Mouse (Mus musculus) embryonic facial prominence, embryonic 12.5 days (tissue): ENCODE data around the gene Pxn. TPM values are rescaled to one million over a fixed set of nuclear protein-coding genes. Genes with fewer than 3 reads are reported as not detected.

Experiments used
- ATAC-seq: fragments of 200-750 bp; cut with Nextera tagmentation; 2 replicates; pipeline ENCODE4 v1.8.0; 2017; ENCODE audit not compliant: insufficient number of reproducible peaks, insufficient read depth, low FRiP score, low TSS enrichment
- H3K27ac ChIP-seq: fragments of 300-500 bp; sonication (generic); 2 replicates; pipeline ENCODE4 v1.5.1; 2016; ENCODE audit warnings: mild to moderate bottlenecking
- H3K27me3 ChIP-seq: fragments of 300-500 bp; sonication (generic); 2 replicates; pipeline ENCODE4 v1.6.1; 2016; ENCODE audit warnings: mild to moderate bottlenecking, moderate library complexity
- H3K36me3 ChIP-seq: fragments of 300-500 bp; sonication (generic); 2 replicates; pipeline ENCODE4 v1.6.1; 2016; ENCODE audit warnings: mild to moderate bottlenecking
- H3K4me1 ChIP-seq: fragments of 300-500 bp; sonication (generic); 2 replicates; pipeline ENCODE4 v1.6.1; 2016
- H3K4me2 ChIP-seq: fragments of 300-500 bp; sonication (generic); replicated peaks from 2 replicates; pipeline ENCODE4 v1.6.1; 2016; ENCODE audit warnings: mild to moderate bottlenecking, moderate library complexity
- H3K4me3 ChIP-seq: fragments of 300-500 bp; sonication (generic); 2 replicates; pipeline ENCODE4 v1.5.1; 2016; ENCODE audit warnings: mild to moderate bottlenecking
- H3K9ac ChIP-seq: fragments of 300-500 bp; sonication (generic); 2 replicates; pipeline ENCODE4 v1.6.1; 2016; ENCODE audit warnings: mild to moderate bottlenecking, moderate library complexity
- H3K9me3 ChIP-seq: fragments of 300-500 bp; sonication (generic); 2 replicates; pipeline ENCODE4 v1.6.1; 2016; ENCODE audit warnings: mild to moderate bottlenecking, moderate library complexity
- WGBS: fragments of 180-500 bp; shearing (Covaris S2); methylation state at CpG from one replicate; pipeline ENCODE4 v1.1.7; 2016; 5-methylcytosine and 5-hydroxymethylcytosine counted together
- polyA plus RNA-seq: library from polyadenylated mRNA; unstranded; fragments of >200 nt; fragmentation: Nextera tagmentation; extraction: Ambion mirVana; gene quantifications from 2 replicates; pipeline ENCODE4 v1.2.1, GENCODE M21; 2016

Pxn gene
- polyA plus RNA-seq, 1 experiment from 2014 or later = 47.1 TPM

GRCm38 (mm10) chr5:115522981-115523499 lies 16.6 kb downstream of the Pxn start:
- H3K9ac ChIP-seq = no peak overlapping the region
- H3K4me2 ChIP-seq = no peak overlapping the region
- no peaks in the 10 kb centered on the region for H3K9me3 ChIP-seq
- WGBS = 61% methylated on average over 15 of the region's 15 CpGs
- H3K27ac ChIP-seq = peak overlapping the region; percentile 86
- H3K36me3 ChIP-seq = peaks cover 11% of the 10 kb centered on the region
- H3K4me1 ChIP-seq = peaks cover 56% of the 10 kb centered on the region
- H3K27me3 ChIP-seq = no peaks in the 10 kb centered on the region
- ATAC-seq = no peak
- H3K4me3 ChIP-seq = no peak overlapping the region

DNA sequence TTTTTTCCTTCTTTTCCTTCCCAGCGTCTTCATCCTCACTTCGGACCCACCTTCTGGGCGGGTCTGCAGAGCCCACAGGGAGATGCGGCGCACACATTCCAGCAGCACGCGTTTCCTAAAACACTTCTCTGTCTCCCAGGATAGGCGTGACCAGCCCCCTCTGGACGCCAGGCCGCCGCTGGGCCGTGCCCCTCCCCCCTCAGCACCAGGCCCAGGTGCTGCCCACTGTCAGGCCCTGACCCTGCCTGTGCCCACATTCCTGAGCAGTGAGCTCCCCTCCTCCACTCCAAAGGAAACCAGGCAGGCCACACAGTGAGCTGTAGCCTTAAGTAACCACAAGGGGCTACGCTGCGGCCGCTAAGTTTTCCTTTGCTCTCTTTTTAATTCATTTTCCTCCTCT lies 17.5 kb downstream of the Pxn start:
- H3K27ac ChIP-seq = peak overlapping the region; percentile 86
- no peaks in the 10 kb centered on the region for H3K9me3 ChIP-seq
- no peak overlapping the region for H3K4me3 ChIP-seq
- peaks cover 60% of the 10 kb centered on the region for H3K4me1 ChIP-seq
- peak overlapping the region; percentile 44 for H3K4me2 ChIP-seq
- H3K9ac ChIP-seq = 0 out of 2 replicates have a peak overlapping the region, but pooled peaks have one; percentile 30
- H3K27me3 ChIP-seq = no peaks in the 10 kb centered on the region
- 3% methylated on average over 15 of the region's 15 CpGs for WGBS
- peaks cover 11% of the 10 kb centered on the region for H3K36me3 ChIP-seq
- ATAC-seq = peak; percentile 68

DNA sequence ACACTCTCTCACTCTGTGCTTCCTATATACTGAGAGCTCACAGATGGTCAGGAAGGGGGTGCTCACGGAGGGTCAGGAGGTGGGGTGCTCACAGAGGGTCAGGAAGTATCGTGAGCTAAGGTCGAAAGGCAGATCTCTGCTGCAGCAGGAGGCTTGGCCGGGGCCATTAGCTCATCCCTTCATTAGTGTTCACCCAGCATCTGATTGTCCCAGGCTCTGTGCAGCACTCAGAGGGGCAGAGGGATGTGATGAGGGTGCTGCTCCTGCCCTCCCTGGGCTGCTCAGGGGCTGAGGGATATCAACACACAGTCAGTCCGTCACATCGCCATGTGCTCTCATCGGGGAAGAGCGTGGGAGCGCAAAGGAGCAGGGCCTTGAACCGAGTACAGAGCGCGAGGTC lies 18.0 kb downstream of the Pxn start:
- Histone ChIP-seq H3K36me3 (peaks cover 11% of the 10 kb centered on the region), H3K9me3 (no peaks in the 10 kb centered on the region), H3K27ac (peak overlapping the region; percentile 86), H3K4me1 (peaks cover 65% of the 10 kb centered on the region), H3K27me3 (no peaks in the 10 kb centered on the region), H3K4me3 (no peak overlapping the region), H3K9ac (no peak overlapping the region), H3K4me2 (peak overlapping the region; percentile 44)
- peak; percentile 38; the same call in 1 of the 2 replicates for ATAC-seq
- WGBS = 39% methylated on average over 12 of the region's 12 CpGs

GRCm38 (mm10) chr5:115525416-115525815 lies 18.9 kb downstream of the Pxn start:
- H3K4me1 ChIP-seq = peaks cover 71% of the 10 kb centered on the region

GRCm38 (mm10) chr5:115525943-115526342 lies 19.5 kb downstream of the Pxn start:
- no peak overlapping the region for H3K4me2 ChIP-seq
- no peak overlapping the region for H3K4me3 ChIP-seq
- no peaks in the 10 kb centered on the region for H3K9me3 ChIP-seq
- H3K27me3 ChIP-seq = no peaks in the 10 kb centered on the region
- H3K36me3 ChIP-seq = peaks cover 10% of the 10 kb centered on the region
- WGBS = 76% methylated on average over 9 of the region's 9 CpGs
- H3K4me1 ChIP-seq = peaks cover 71% of the 10 kb centered on the region
- H3K9ac ChIP-seq = no peak overlapping the region
- H3K27ac ChIP-seq = 0 out of 2 replicates have a peak overlapping the region, but pooled peaks have one; percentile 46
- no peak for ATAC-seq

More at GRCm38 (mm10) chr5:115525416-115525815, 18.9 kb downstream of the Pxn start:
- Histone ChIP-seq H3K9ac (no peak overlapping the region), H3K27me3 (no peaks in the 10 kb centered on the region), H3K27ac (peak overlapping the region; percentile 46; the same call in 1 of the 2 replicates), H3K9me3 (no peaks in the 10 kb centered on the region), H3K4me3 (no peak overlapping the region), H3K4me2 (no peak overlapping the region), H3K36me3 (peaks cover 11% of the 10 kb centered on the region)
- ATAC-seq = no peak
- 86% methylated on average over 4 of the region's 4 CpGs for WGBS

DNA sequence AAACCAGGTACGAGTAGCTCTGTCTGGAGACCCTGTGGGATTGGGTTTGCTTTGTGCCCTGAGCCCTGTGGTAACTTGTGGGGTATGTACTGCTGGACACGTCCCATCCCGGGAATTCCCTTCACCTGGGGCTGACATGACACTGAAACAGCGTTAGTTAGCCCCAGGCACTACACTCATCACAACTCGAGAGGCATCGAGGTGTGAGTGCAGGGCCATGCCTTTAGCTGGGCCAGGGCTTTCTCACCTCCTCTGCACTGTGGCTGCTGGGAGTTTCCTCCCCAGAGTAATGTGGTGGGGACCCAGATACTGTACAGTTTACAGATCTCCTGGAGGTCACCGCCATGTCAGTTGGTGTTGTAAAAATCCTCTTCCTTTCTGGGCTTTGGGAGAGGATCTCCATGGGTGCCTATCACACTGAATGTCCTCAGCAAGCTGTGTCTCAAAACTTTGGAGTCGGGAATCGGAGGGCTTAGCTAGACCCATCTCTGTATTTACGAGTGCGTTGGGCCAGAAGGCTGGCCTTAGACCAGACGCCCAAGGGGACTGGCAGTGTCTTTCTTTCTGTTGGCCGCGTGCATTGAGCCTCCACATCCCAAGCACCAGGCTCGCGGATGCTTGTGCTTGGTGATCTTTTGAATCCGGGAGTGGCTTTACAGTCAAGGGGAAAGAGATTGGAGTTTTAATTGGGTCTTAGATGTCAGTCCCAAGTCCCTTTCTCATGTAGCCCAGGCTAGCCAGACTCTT lies 20.2 kb downstream of the Pxn start:
- Histone ChIP-seq H3K4me2 (no peak overlapping the region), H3K27ac (no peak overlapping the region), H3K4me3 (no peak overlapping the region), H3K9ac (no peak overlapping the region), H3K36me3 (peaks cover 6% of the 10 kb centered on the region; the same call in 1 of the 2 replicates), H3K9me3 (no peaks in the 10 kb centered on the region), H3K27me3 (no peaks in the 10 kb centered on the region), H3K4me1 (peaks cover 71% of the 10 kb centered on the region)
- WGBS = 82% methylated on average over 17 of the region's 17 CpGs
- ATAC-seq = no peak

DNA sequence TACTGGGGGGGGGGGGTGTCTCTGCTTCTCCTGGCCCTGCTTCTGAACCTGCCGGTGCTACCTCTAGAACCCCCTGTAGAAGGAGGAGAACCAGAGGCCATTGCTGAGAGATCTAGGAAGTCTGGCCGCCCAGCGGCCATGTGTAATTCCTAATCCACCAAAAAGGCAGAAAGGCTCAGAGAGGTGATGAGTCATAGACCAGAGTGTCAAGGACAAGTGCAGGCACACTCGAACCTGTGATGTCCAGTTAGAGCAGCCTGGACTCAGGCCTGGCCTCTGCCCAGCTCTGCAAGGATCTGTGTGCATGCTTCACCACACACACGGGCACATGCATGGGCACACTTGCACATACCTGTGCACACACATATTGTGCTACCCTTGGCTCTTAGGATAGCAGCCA lies 21.7 kb downstream of the Pxn start:
- Histone ChIP-seq H3K4me1 (peaks cover 64% of the 10 kb centered on the region), H3K4me3 (no peak overlapping the region), H3K27ac (no peak overlapping the region), H3K4me2 (no peak overlapping the region), H3K9me3 (no peaks in the 10 kb centered on the region), H3K9ac (no peak overlapping the region), H3K27me3 (no peaks in the 10 kb centered on the region), H3K36me3 (peaks cover 6% of the 10 kb centered on the region; the same call in 1 of the 2 replicates)
- WGBS = 86% methylated on average over 5 of the region's 5 CpGs
- no peak for ATAC-seq

DNA sequence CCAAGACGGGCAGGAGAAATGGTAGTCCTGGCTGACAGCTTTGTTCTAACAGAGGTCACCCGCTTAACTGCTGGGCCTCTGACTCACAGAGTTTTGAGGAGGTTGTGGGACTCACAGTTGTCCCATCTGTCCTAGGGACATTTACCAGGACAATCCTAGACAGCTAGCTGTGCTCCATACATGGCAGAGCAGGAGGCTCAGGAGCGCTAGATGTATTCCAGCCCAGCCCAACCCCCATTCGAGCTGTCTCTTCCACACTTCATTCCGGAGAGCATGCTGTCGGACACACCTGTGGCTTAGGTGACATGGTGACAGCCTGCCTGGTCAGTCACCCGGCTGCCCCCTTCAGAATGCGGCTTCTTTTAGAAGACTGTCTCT lies 22.9 kb downstream of the Pxn start:
- no peaks in the 10 kb centered on the region for H3K9me3 ChIP-seq
- H3K4me1 ChIP-seq = peaks cover 64% of the 10 kb centered on the region
- no peak overlapping the region for H3K4me2 ChIP-seq
- H3K36me3 ChIP-seq = peaks cover 6% of the 10 kb centered on the region; the same call in 1 of the 2 replicates
- no peak for ATAC-seq
- no peak overlapping the region for H3K9ac ChIP-seq
- no peaks in the 10 kb centered on the region for H3K27me3 ChIP-seq
- peak overlapping the region; percentile 74 for H3K27ac ChIP-seq
- H3K4me3 ChIP-seq = no peak overlapping the region
- WGBS = 57% methylated on average over 8 of the region's 8 CpGs

GRCm38 (mm10) chr5:115529742-115530446 lies 23.4 kb downstream of the Pxn start:
- Histone ChIP-seq H3K4me3 (no peak overlapping the region), H3K9ac (peak overlapping the region; percentile 28; the same call in 1 of the 2 replicates), H3K36me3 (peaks cover 6% of the 10 kb centered on the region; the same call in 1 of the 2 replicates), H3K27me3 (no peaks in the 10 kb centered on the region), H3K4me2 (no peak overlapping the region; the same call in 1 of the 2 replicates), H3K27ac (peak overlapping the region; percentile 74), H3K9me3 (no peaks in the 10 kb centered on the region), H3K4me1 (peaks cover 64% of the 10 kb centered on the region)
- 52% methylated on average over 7 of the region's 7 CpGs for WGBS
- no peak for ATAC-seq

DNA sequence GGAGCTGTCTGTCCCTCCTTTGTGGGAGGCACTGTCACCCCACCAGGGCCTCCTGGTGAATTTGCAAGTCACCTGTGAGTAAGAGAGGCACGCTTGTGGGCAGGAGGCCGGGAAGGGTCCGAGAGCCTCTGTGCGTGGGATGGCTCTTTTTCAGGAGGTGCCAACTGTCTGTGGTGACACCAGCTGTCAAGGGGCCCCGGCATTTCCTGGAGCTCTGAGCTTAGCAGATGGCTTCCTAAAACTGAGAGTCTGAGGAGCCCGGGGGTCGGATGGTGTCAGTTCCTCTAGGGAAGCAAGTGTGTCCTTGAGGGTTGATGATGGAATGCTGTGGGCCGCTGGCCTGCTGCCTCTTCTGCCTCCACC lies 24.0 kb downstream of the Pxn start:
- peaks cover 63% of the 10 kb centered on the region for H3K4me1 ChIP-seq
- peaks cover 1% of the 10 kb centered on the region; the same call in 1 of the 2 replicates for H3K36me3 ChIP-seq
- H3K4me3 ChIP-seq = no peak overlapping the region
- 65% methylated on average over 8 of the region's 8 CpGs for WGBS
- H3K27me3 ChIP-seq = no peaks in the 10 kb centered on the region
- ATAC-seq = no peak
- peak overlapping the region; percentile 28; the same call in 1 of the 2 replicates for H3K9ac ChIP-seq
- peak overlapping the region; percentile 74 for H3K27ac ChIP-seq
- H3K9me3 ChIP-seq = no peaks in the 10 kb centered on the region
- no peak overlapping the region; the same call in 1 of the 2 replicates for H3K4me2 ChIP-seq

DNA sequence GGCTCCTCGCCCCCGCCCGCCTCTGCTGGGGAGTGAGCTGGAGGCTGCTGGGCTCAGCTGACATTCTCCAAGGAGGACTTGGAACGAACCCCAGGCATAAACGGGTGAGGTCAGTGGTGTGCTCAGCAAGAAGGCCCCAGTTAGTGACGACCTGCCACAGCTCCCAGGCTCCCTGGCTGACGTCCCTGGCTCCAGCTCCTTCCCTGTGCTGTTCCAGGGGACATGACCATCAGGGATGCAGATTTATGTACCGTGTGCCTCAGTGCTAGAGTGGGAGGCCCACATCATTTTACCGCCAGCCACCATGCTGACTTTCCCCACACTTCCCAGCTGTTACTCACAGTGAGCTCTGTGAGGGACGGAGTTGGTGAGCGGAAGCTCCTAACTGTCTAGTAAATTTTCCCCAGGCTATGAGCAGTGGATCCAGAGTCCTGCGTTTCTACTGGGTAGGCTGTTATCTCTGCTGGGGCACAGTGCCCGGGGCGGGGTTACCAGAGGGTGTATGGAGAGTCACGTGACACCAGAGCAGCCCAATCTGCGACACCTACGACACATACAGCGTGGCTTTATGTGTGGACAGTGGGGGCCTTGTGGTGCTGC lies 25.3 kb downstream of the Pxn start:
- Histone ChIP-seq H3K27ac (peak overlapping the region; percentile 74), H3K4me3 (no peak overlapping the region), H3K9me3 (no peaks in the 10 kb centered on the region), H3K4me2 (no peak overlapping the region), H3K36me3 (no peaks in the 10 kb centered on the region), H3K9ac (peak overlapping the region; percentile 3), H3K27me3 (no peaks in the 10 kb centered on the region), H3K4me1 (peaks cover 64% of the 10 kb centered on the region)
- no peak; the same call in 1 of the 2 replicates for ATAC-seq
- 41% methylated on average over 18 of the region's 18 CpGs for WGBS
